In genomic region chr19:56958582-56959021, GRCm38 (mm10) we compare ENCODE assay signal across 16 mouse cellular contexts. TPM values are rescaled to one million over a fixed set of nuclear protein-coding genes. Genes with fewer than 3 reads are reported as not detected.
DNase-seq lines count a peak whose midpoint lies in the region; ATAC-seq and TF ChIP-seq lines count a peak whose summit lies in the region.
"Had no signal": no experiment of that assay in that cellular context is flagged by ENCODE, and none has a peak within 500 bp of the region (broad histone marks: within the 10 kb centered on the region; RNA-seq: fewer than 3 reads in every experiment).

No protein-coding gene starts in this region.

- peaks cover 19% of the 10 kb centered on the region for H3K4me1 ChIP-seq in midbrain, embryonic 10.5 days
- peaks cover 3% of the 10 kb centered on the region; the same call in 1 of the 2 replicates for H3K4me1 ChIP-seq in midbrain, embryonic 15.5 days
- H3K4me1 ChIP-seq in intestine, postnatal 0 days (replicated peaks; ENCODE audit: control insufficient read depth, insufficient read depth, low read length): peaks cover 10% of the 10 kb centered on the region; the same call in 1 of the 2 replicates
- no peaks in the 10 kb centered on the region for H3K4me1 ChIP-seq in kidney, embryonic 14.5 days (ENCODE audit: control insufficient read depth, insufficient read depth, low read length)
- H3K4me1 ChIP-seq in neural tube, embryonic 15.5 days: peaks cover 20% of the 10 kb centered on the region
- H3K4me1 ChIP-seq: embryonic facial prominence, embryonic 12.5 days had no signal

- no peaks in the 10 kb centered on the region for H3K36me3 ChIP-seq in midbrain, embryonic 10.5 days
- no peaks in the 10 kb centered on the region for H3K36me3 ChIP-seq in midbrain, embryonic 15.5 days (replicated peaks)
- H3K36me3 ChIP-seq in intestine, postnatal 0 days (ENCODE audit: control insufficient read depth, insufficient read depth): no peaks in the 10 kb centered on the region
- no peaks in the 10 kb centered on the region for H3K36me3 ChIP-seq in kidney, embryonic 14.5 days (ENCODE audit: control insufficient read depth, insufficient read depth, low read length)
- H3K36me3 ChIP-seq in neural tube, embryonic 15.5 days: no peaks in the 10 kb centered on the region
- H3K36me3 ChIP-seq: embryonic facial prominence, embryonic 12.5 days; midbrain, embryonic 12.5 days had no signal

- H3K27me3 ChIP-seq in midbrain, embryonic 10.5 days (ENCODE audit: low read depth, poor library complexity, severe bottlenecking): no peaks in the 10 kb centered on the region
- H3K27me3 ChIP-seq in midbrain, embryonic 15.5 days (replicated peaks): no peaks in the 10 kb centered on the region
- H3K27me3 ChIP-seq in intestine, postnatal 0 days (replicated peaks; ENCODE audit: control insufficient read depth, insufficient read depth, low read length): no peaks in the 10 kb centered on the region
- no peaks in the 10 kb centered on the region for H3K27me3 ChIP-seq in kidney, embryonic 14.5 days (ENCODE audit: control insufficient read depth, insufficient read depth, low read length)
- H3K27me3 ChIP-seq in neural tube, embryonic 15.5 days (replicated peaks): no peaks in the 10 kb centered on the region
- H3K27me3 ChIP-seq: embryonic facial prominence, embryonic 12.5 days; midbrain, embryonic 12.5 days had no signal

- no peak for TF ChIP-seq CTCF in intestine, postnatal 0 days (IDR thresholded peaks at IDR 0.05; ENCODE audit: low read depth)
- TF ChIP-seq CTCF in layer of hippocampus, adult 2 months (conservative IDR thresholded peaks at IDR 0.05): no peak

- no peak for ATAC-seq in midbrain, embryonic 15.5 days (replicated peaks)
- peak; percentile 76 for ATAC-seq in intestine, postnatal 0 days
- ATAC-seq in kidney, embryonic 14.5 days (ENCODE audit: low FRiP score, low TSS enrichment): peak; percentile 69; the same call in 1 of the 2 replicates
- no peak for ATAC-seq in neural tube, embryonic 15.5 days (ENCODE audit: low FRiP score)

- intact Hi-C loops in left cerebral cortex, postnatal 10 days (cut with DNase I): no loop called here

- no peak overlapping the region for H3K4me2 ChIP-seq in midbrain, embryonic 15.5 days
- H3K4me2 ChIP-seq in intestine, postnatal 0 days (replicated peaks; ENCODE audit: low read depth): no peak overlapping the region
- H3K4me2 ChIP-seq in kidney, embryonic 14.5 days (replicated peaks; ENCODE audit: low read depth, low read length): no peak overlapping the region
- no peak overlapping the region for H3K4me2 ChIP-seq in neural tube, embryonic 15.5 days
- H3K4me2 ChIP-seq: embryonic facial prominence, embryonic 12.5 days; hindbrain, embryonic 14.5 days; midbrain, embryonic 12.5 days had no signal

- H3K9me3 ChIP-seq in midbrain, embryonic 10.5 days (replicated peaks): no peaks in the 10 kb centered on the region
- no peaks in the 10 kb centered on the region for H3K9me3 ChIP-seq in midbrain, embryonic 15.5 days
- no peaks in the 10 kb centered on the region for H3K9me3 ChIP-seq in intestine, postnatal 0 days (ENCODE audit: control insufficient read depth)
- H3K9me3 ChIP-seq in kidney, embryonic 14.5 days (ENCODE audit: control insufficient read depth, low read length): no peaks in the 10 kb centered on the region
- H3K9me3 ChIP-seq in neural tube, embryonic 15.5 days (replicated peaks): no peaks in the 10 kb centered on the region
- H3K9me3 ChIP-seq: embryonic facial prominence, embryonic 12.5 days; midbrain, embryonic 12.5 days had no signal

- H3K4me3 ChIP-seq in midbrain, embryonic 10.5 days: no peak overlapping the region
- no peak overlapping the region for H3K4me3 ChIP-seq in midbrain, embryonic 15.5 days
- no peak overlapping the region for H3K4me3 ChIP-seq in intestine, postnatal 0 days (ENCODE audit: low read depth, low read length)
- no peak overlapping the region for H3K4me3 ChIP-seq in kidney, embryonic 14.5 days (ENCODE audit: low read length)
- H3K4me3 ChIP-seq in neural tube, embryonic 15.5 days (replicated peaks): no peak overlapping the region
- H3K4me3 ChIP-seq in layer of hippocampus, adult 2 months: no peak overlapping the region
- H3K4me3 ChIP-seq: embryonic facial prominence, embryonic 12.5 days; midbrain, embryonic 12.5 days had no signal

- peak overlapping the region; percentile 3; the same call in 1 of the 2 replicates for H3K27ac ChIP-seq in midbrain, embryonic 10.5 days (replicated peaks)
- H3K27ac ChIP-seq in midbrain, embryonic 15.5 days: no peak overlapping the region
- H3K27ac ChIP-seq in intestine, postnatal 0 days (ENCODE audit: low read depth, low read length): no peak overlapping the region
- H3K27ac ChIP-seq in kidney, embryonic 14.5 days (ENCODE audit: low read depth, low read length): peak overlapping the region; percentile 24; the same call in 1 of the 2 replicates
- H3K27ac ChIP-seq in neural tube, embryonic 15.5 days (replicated peaks): 0 out of 2 replicates have a peak overlapping the region, but pooled peaks have one; percentile 28
- H3K27ac ChIP-seq in layer of hippocampus, adult 2 months: no peak overlapping the region
- H3K27ac ChIP-seq: embryonic facial prominence, embryonic 12.5 days; hindbrain, embryonic 14.5 days; midbrain, embryonic 12.5 days had no signal

- DNase-seq in midbrain, embryonic 10.5 days (ENCODE audit: low spot score): no peak
- DNase-seq in layer of hippocampus, adult 2 months (ENCODE audit: low spot score in 2 of 2): no peak
- no peak for DNase-seq in left cerebral cortex, postnatal 10 days (ENCODE audit: extremely low spot score in 1 of 2, low spot score in 2 of 2)
- no peak for DNase-seq in right cerebral cortex, postnatal 14 days
- DNase-seq: cerebellum, adult 11 months; cerebellum, postnatal 36 days; left cerebral cortex, postnatal 4 days; thymus, postnatal 14 days had no signal

- no peak overlapping the region for H3K9ac ChIP-seq in midbrain, embryonic 15.5 days
- H3K9ac ChIP-seq in intestine, postnatal 0 days (ENCODE audit: low read depth, low read length): no peak overlapping the region
- no peak overlapping the region for H3K9ac ChIP-seq in kidney, embryonic 14.5 days (ENCODE audit: low read depth, low read length)
- no peak overlapping the region for H3K9ac ChIP-seq in neural tube, embryonic 15.5 days (replicated peaks)
- H3K9ac ChIP-seq: embryonic facial prominence, embryonic 12.5 days; hindbrain, embryonic 14.5 days; midbrain, embryonic 12.5 days had no signal

- 63% methylated on average over 6 of the region's 6 CpGs for WGBS in midbrain, embryonic 10.5 days
- WGBS in midbrain, embryonic 15.5 days: 66% methylated on average over 6 of the region's 6 CpGs
- WGBS in intestine, postnatal 0 days: 13% methylated on average over 6 of the region's 6 CpGs
- 44% methylated on average over 6 of the region's 6 CpGs for WGBS in kidney, embryonic 14.5 days
- 69% methylated on average over 6 of the region's 6 CpGs for WGBS in neural tube, embryonic 15.5 days

RNA-seq across cellular contexts. Expression of gene Afap1l2, which starts 49.4 kb away (rescaled TPM):
- polyA plus RNA-seq in midbrain, embryonic 10.5 days (2016; fragmentation: Nextera tagmentation; extraction: Ambion mirVana): 3.6 and 4.5 TPM in 2 replicates
- 9.6 and 11.0 TPM in 2 replicates for polyA plus RNA-seq in midbrain, embryonic 15.5 days (2015; fragmentation: Nextera tagmentation; extraction: Ambion mirVana)
- polyA plus RNA-seq in intestine, postnatal 0 days (2015; fragmentation: Nextera tagmentation; extraction: Ambion mirVana): 7.1 TPM in 2 replicates
- 9.0 and 12.5 TPM in 2 replicates for polyA plus RNA-seq in kidney, embryonic 14.5 days (2014; fragmentation: Nextera tagmentation; extraction: Ambion mirVana)
- 12.3 and 15.9 TPM in 2 replicates for polyA plus RNA-seq in neural tube, embryonic 15.5 days (2015; fragmentation: Nextera tagmentation; extraction: Ambion mirVana)
- 10 to 100 TPM; 11.4 to 12.0 TPM for total RNA-seq in layer of hippocampus, adult 2 months (2021)
- total RNA-seq in left cerebral cortex, postnatal 10 days (2021): 10 to 100 TPM; 13.2 to 14.5 TPM
- total RNA-seq: granulocyte monocyte progenitor cell, adult 5-6 weeks had no signal

Comparison
In these comparisons a context has a peak if more than half of its experiments do, and no peak if none do; other contexts are left out.
1. H3K27ac ChIP-seq: peak in midbrain, embryonic 10.5 days (single experiment), kidney, embryonic 14.5 days (single experiment) and neural tube, embryonic 15.5 days (single experiment); none in midbrain, embryonic 15.5 days (single experiment), intestine, postnatal 0 days (single experiment) and layer of hippocampus, adult 2 months (single experiment).
2. ATAC-seq: peak in intestine, postnatal 0 days (single experiment) and kidney, embryonic 14.5 days (single experiment); none in midbrain, embryonic 15.5 days (single experiment) and neural tube, embryonic 15.5 days (single experiment).